In genomic region chr14:17012200-17012599, GRCm38 (mm10) we compare ENCODE assay signal across 32 mouse cellular contexts.
A peak's percentile ranks its signal among the peaks of the same experiment; 100 is the strongest.
DNase-seq lines count a peak whose midpoint lies in the region; ATAC-seq and TF ChIP-seq lines count a peak whose summit lies in the region.
"Had no signal": no experiment of that assay in that cellular context is flagged by ENCODE, and none has a peak within 500 bp of the region (broad histone marks: within the 10 kb centered on the region; RNA-seq: fewer than 3 reads in every experiment).

No protein-coding gene starts in this region.

- no peak overlapping the region for H3K4me2 ChIP-seq in lung, embryonic 14.5 days
- H3K4me2 ChIP-seq: embryonic facial prominence, embryonic 13.5 days; heart, embryonic 13.5 days; hindbrain, embryonic 15.5 days; kidney, embryonic 15.5 days; liver, embryonic 11.5 days; midbrain, embryonic 15.5 days; neural tube, embryonic 15.5 days had no signal

- no peaks in the 10 kb centered on the region for H3K27me3 ChIP-seq in lung, embryonic 14.5 days (ENCODE audit: insufficient read depth, low read length)
- H3K27me3 ChIP-seq: CH12.LX; embryonic facial prominence, embryonic 13.5 days; heart, embryonic 13.5 days; hindbrain, embryonic 15.5 days; kidney, embryonic 15.5 days; midbrain, embryonic 15.5 days; neural tube, embryonic 15.5 days had no signal

- no peak overlapping the region for H3K9ac ChIP-seq in lung, embryonic 14.5 days
- H3K9ac ChIP-seq: embryonic facial prominence, embryonic 13.5 days; heart, embryonic 13.5 days; hindbrain, embryonic 15.5 days; kidney, embryonic 15.5 days; midbrain, embryonic 15.5 days; neural tube, embryonic 15.5 days had no signal

- H3K4me1 ChIP-seq in lung, embryonic 14.5 days (ENCODE audit: insufficient read depth), result no peaks in the 10 kb centered on the region
- H3K4me1 ChIP-seq: embryonic facial prominence, embryonic 13.5 days; heart, embryonic 13.5 days; hindbrain, embryonic 10.5 days; hindbrain, embryonic 15.5 days; kidney, embryonic 15.5 days; midbrain, embryonic 10.5 days; midbrain, embryonic 15.5 days; neural tube, embryonic 15.5 days had no signal

- H3K27ac ChIP-seq in lung, embryonic 14.5 days (ENCODE audit: low read depth), result no peak overlapping the region
- no peak overlapping the region for H3K27ac ChIP-seq in layer of hippocampus, adult 2 months
- H3K27ac ChIP-seq: embryonic facial prominence, embryonic 13.5 days; gastrocnemius, adult 2 months; heart, adult 2 months; heart, embryonic 13.5 days; hindbrain, embryonic 10.5 days; hindbrain, embryonic 15.5 days; kidney, embryonic 15.5 days; macrophage; midbrain, embryonic 10.5 days; midbrain, embryonic 15.5 days; neural tube, embryonic 15.5 days had no signal

- TF ChIP-seq CTCF in lung, embryonic 14.5 days (IDR thresholded peaks at IDR 0.05; ENCODE audit: low read depth), result no peak
- TF ChIP-seq CTCF in layer of hippocampus, adult 2 months (conservative IDR thresholded peaks at IDR 0.05), result no peak

- H3K9me3 ChIP-seq in lung, embryonic 14.5 days (ENCODE audit: low read depth, low read length), result no peaks in the 10 kb centered on the region
- H3K9me3 ChIP-seq: embryonic facial prominence, embryonic 13.5 days; heart, embryonic 13.5 days; hindbrain, embryonic 10.5 days; hindbrain, embryonic 15.5 days; kidney, embryonic 15.5 days; midbrain, embryonic 10.5 days; midbrain, embryonic 15.5 days; neural tube, embryonic 15.5 days had no signal

- DNase-seq in lung, embryonic 14.5 days, result peak; percentile 9
- DNase-seq in lung, postnatal 10 days, result no peak
- DNase-seq in 3T3-L1 (ENCODE audit: low read depth, low spot score), result peak; percentile 89
- peak; percentile 15 for DNase-seq in adipocyte (ENCODE audit: low spot score)
- no peak for DNase-seq in adrenal gland, adult 8-10 months
- no peak for DNase-seq in layer of hippocampus, adult 2 months (ENCODE audit: low spot score in 2 of 2)
- DNase-seq: adrenal gland, postnatal 25 days; cerebellum, adult 11-12 months; cerebellum, adult 9-11 months; gastrocnemius, adult 2 months; heart, adult 2 months; heart, postnatal 10 days; kidney, adult 18-20 months; layer of hippocampus, adult 9-11 months; spleen, adult 18-20 months; thymus, adult 2 months; thymus, postnatal 4 days had no signal

- H3K4me3 ChIP-seq in lung, embryonic 14.5 days (ENCODE audit: low read depth, low read length), result no peak overlapping the region
- no peak overlapping the region for H3K4me3 ChIP-seq in layer of hippocampus, adult 2 months
- H3K4me3 ChIP-seq: embryonic facial prominence, embryonic 13.5 days; gastrocnemius, adult 2 months; heart, adult 2 months; heart, embryonic 13.5 days; hindbrain, embryonic 10.5 days; hindbrain, embryonic 15.5 days; kidney, embryonic 15.5 days; midbrain, embryonic 10.5 days; midbrain, embryonic 15.5 days; neural tube, embryonic 15.5 days had no signal

- ATAC-seq in lung, embryonic 14.5 days (ENCODE audit: insufficient read depth), result no peak
- 0 out of 2 replicates have a peak, but pooled peaks have one; percentile 26 for ATAC-seq in megakaryocyte progenitor cell, adult 5-6 weeks (replicated peaks; ENCODE audit: poor library complexity)
- ATAC-seq: forebrain, embryonic 16.5 days; inflammation-experienced regulatory T-cells, adult 6 months; Patski had no signal

- 73% methylated on average over 1 of the region's 1 CpGs for WGBS in lung, embryonic 14.5 days

- H3K36me3 ChIP-seq in lung, embryonic 14.5 days (ENCODE audit: insufficient read depth), result no peaks in the 10 kb centered on the region
- H3K36me3 ChIP-seq: embryonic facial prominence, embryonic 13.5 days; heart, embryonic 13.5 days; hindbrain, embryonic 10.5 days; hindbrain, embryonic 15.5 days; kidney, embryonic 15.5 days; midbrain, embryonic 10.5 days; midbrain, embryonic 15.5 days; neural tube, embryonic 15.5 days had no signal

Comparison
In these comparisons a context has a peak if more than half of its experiments do, and no peak if none do; other contexts are left out.
1. DNase-seq: peak in lung, embryonic 14.5 days (single experiment), 3T3-L1 (single experiment) and adipocyte (single experiment); none in lung, postnatal 10 days (single experiment), adrenal gland, adult 8-10 months (single experiment) and layer of hippocampus, adult 2 months (0 of 2).